Mouse (Mus musculus) limb, embryonic 15.5 days (tissue): ENCODE measurements at regions not wholly inside any gene's neighbourhood (a gene's known extent, or its start where the extent isn't known, plus 50 kb on each side); places are given as distances from the start of the nearest gene placed in this dataset.
A peak's percentile ranks its signal among the peaks of the same experiment; 100 is the strongest.

ENCODE experiments used
- ATAC-seq: fragments of 200-750 bp; cut with Nextera tagmentation; 2 replicates; pipeline ENCODE4 v1.8.0; 2017; ENCODE audit warnings: low read depth, moderate TSS enrichment; ENCODE audit not compliant: insufficient number of reproducible peaks, low FRiP score, low TSS enrichment
- H3K27ac ChIP-seq: fragments of 300-500 bp; sonication (generic); 2 replicates; pipeline ENCODE4 v1.5.1; 2015; ENCODE audit warnings: moderate library complexity, mild to moderate bottlenecking, inconsistent platforms
- H3K27me3 ChIP-seq: fragments of 300-500 bp; sonication (generic); 2 replicates; pipeline ENCODE4 v1.6.1; 2015; ENCODE audit warnings: inconsistent platforms
- H3K36me3 ChIP-seq: fragments of 300-500 bp; sonication (generic); 2 replicates; pipeline ENCODE4 v1.6.1; 2015; ENCODE audit warnings: inconsistent platforms
- H3K4me1 ChIP-seq: fragments of 300-500 bp; sonication (generic); 2 replicates; pipeline ENCODE4 v1.6.1; 2015; ENCODE audit warnings: inconsistent platforms
- H3K4me2 ChIP-seq: fragments of 300-500 bp; sonication (generic); 2 replicates; pipeline ENCODE4 v1.6.1; 2015; ENCODE audit warnings: mild to moderate bottlenecking, inconsistent platforms
- H3K4me3 ChIP-seq: fragments of 300-500 bp; sonication (generic); 2 replicates; pipeline ENCODE4 v1.5.1; 2015; ENCODE audit warnings: mild to moderate bottlenecking, inconsistent platforms
- H3K9ac ChIP-seq: fragments of 300-500 bp; sonication (generic); 2 replicates; pipeline ENCODE4 v1.6.1; 2015; ENCODE audit warnings: inconsistent platforms
- H3K9me3 ChIP-seq: fragments of 300-500 bp; sonication (generic); 2 replicates; pipeline ENCODE4 v1.6.1; 2016; ENCODE audit warnings: inconsistent platforms
- WGBS: fragments of 180-500 bp; shearing (Covaris S2); methylation state at CpG from one replicate; pipeline ENCODE4 v1.1.7; 2015; 5-methylcytosine and 5-hydroxymethylcytosine counted together

GRCm38 (mm10) chr3:70860909-70861675, 853.7 kb downstream of the Otol1 start:
- no peak overlapping the region for H3K4me3 ChIP-seq
- H3K27ac ChIP-seq, result no peak overlapping the region
- no peak overlapping the region for H3K9ac ChIP-seq
- no peak overlapping the region for H3K4me2 ChIP-seq
- H3K4me1 ChIP-seq, result no peaks in the 10 kb centered on the region
- WGBS, result 79% methylated on average over 8 of the region's 8 CpGs
- no peak for ATAC-seq
- no peaks in the 10 kb centered on the region for H3K9me3 ChIP-seq
- no peaks in the 10 kb centered on the region for H3K27me3 ChIP-seq
- no peaks in the 10 kb centered on the region for H3K36me3 ChIP-seq

GRCm38 (mm10) chr3:70873688-70874551, 866.5 kb downstream of the Otol1 start:
- H3K9me3 ChIP-seq, result no peaks in the 10 kb centered on the region
- H3K27me3 ChIP-seq, result no peaks in the 10 kb centered on the region
- no peaks in the 10 kb centered on the region; the same call in 1 of the 2 replicates for H3K4me1 ChIP-seq
- H3K36me3 ChIP-seq, result no peaks in the 10 kb centered on the region
- no peak overlapping the region for H3K4me2 ChIP-seq
- no peak overlapping the region for H3K9ac ChIP-seq
- no peak for ATAC-seq
- WGBS, result 28% methylated on average over 9 of the region's 9 CpGs
- H3K27ac ChIP-seq, result 0 out of 2 replicates have a peak overlapping the region, but pooled peaks have one; percentile 22
- no peak overlapping the region for H3K4me3 ChIP-seq

- H3K9me3 ChIP-seq, result no peaks in the 10 kb centered on the region
- no peaks in the 10 kb centered on the region; the same call in 1 of the 2 replicates for H3K4me1 ChIP-seq
- no peaks in the 10 kb centered on the region for H3K27me3 ChIP-seq
- no peak overlapping the region for H3K9ac ChIP-seq
- no peaks in the 10 kb centered on the region for H3K36me3 ChIP-seq
- WGBS, result 43% methylated on average over 3 of the region's 3 CpGs
- H3K4me2 ChIP-seq, result no peak overlapping the region
- no peak overlapping the region for H3K4me3 ChIP-seq
- H3K27ac ChIP-seq, result no peak overlapping the region
- no peak for ATAC-seq
Measured at GRCm38 (mm10) chr3:70874614-70875013, 867.2 kb downstream of the Otol1 start.
